Mouse (Mus musculus): ENCODE data around the gene Zdhhc19.

- TF ChIP-seq POLR2A (IDR thresholded peaks at IDR 0.05; ENCODE audit: low read depth, low read length) (no peak), CTCF (IDR thresholded peaks at IDR 0.05; ENCODE audit: extremely low read depth, insufficient read length, insufficient replicate concordance, low read depth, low read length) (no peak)
Observed at GRCm38 (mm10) chr16:32520372-32520748, 24.3 kb downstream of the Zdhhc19 start.

Data from small intestine, adult 2 months (tissue).